Mouse (Mus musculus): ENCODE measurements around the gene Mccc1.

Mccc1 gene

GRCm38 (mm10) chr3:36000275-36001239 lies at the start of gene Mccc1:
Mccc1 (minus strand) TSS chr3:36000678.
- peak; percentile 98 for DNase-seq (ENCODE audit: low spot score in 2 of 2)

- DNase-seq (ENCODE audit: low spot score in 2 of 2) = no peak
Measured at GRCm38 (mm10) chr3:36049106-36049505, 48.6 kb upstream of the Mccc1 start.

- no peak for DNase-seq (ENCODE audit: low spot score in 2 of 2)
Measured at GRCm38 (mm10) chr3:36045086-36045485, 44.6 kb upstream of the Mccc1 start.

- no peak for DNase-seq (ENCODE audit: low spot score in 2 of 2)
Measured at GRCm38 (mm10) chr3:36044520-36044919, 44.0 kb upstream of the Mccc1 start.

- DNase-seq (ENCODE audit: low spot score in 2 of 2) = no peak
Measured at GRCm38 (mm10) chr3:36031740-36032510, 31.4 kb upstream of the Mccc1 start.

- no peak for DNase-seq (ENCODE audit: low spot score in 2 of 2)
Measured at GRCm38 (mm10) chr3:36029993-36030392, 29.5 kb upstream of the Mccc1 start.

- DNase-seq (ENCODE audit: low spot score in 2 of 2) = no peak
Measured at GRCm38 (mm10) chr3:36025732-36026131, 25.3 kb upstream of the Mccc1 start.

GRCm38 (mm10) chr3:36011239-36011638 lies 10.8 kb upstream of the Mccc1 start:
- no peak for DNase-seq (ENCODE audit: low spot score in 2 of 2)

- DNase-seq (ENCODE audit: low spot score in 2 of 2) = no peak
Measured at GRCm38 (mm10) chr3:36008411-36009154, 8.1 kb upstream of the Mccc1 start.

- DNase-seq (ENCODE audit: low spot score in 2 of 2) = no peak
Measured at GRCm38 (mm10) chr3:36004028-36004895, 3.8 kb upstream of the Mccc1 start.

GRCm38 (mm10) chr3:35994552-35995531 lies 5.6 kb downstream of the Mccc1 start:
- DNase-seq (ENCODE audit: low spot score in 2 of 2) = no peak

- DNase-seq (ENCODE audit: low spot score in 2 of 2) = no peak
Measured at GRCm38 (mm10) chr3:35990715-35991114, 9.8 kb downstream of the Mccc1 start.

GRCm38 (mm10) chr3:35988031-35988430 lies 12.4 kb downstream of the Mccc1 start:
- no peak for DNase-seq (ENCODE audit: low spot score in 2 of 2)

GRCm38 (mm10) chr3:35986266-35986665 lies 14.2 kb downstream of the Mccc1 start:
- no peak for DNase-seq (ENCODE audit: low spot score in 2 of 2)

- peak in 1 of 2 experiments; percentile 16 for DNase-seq (ENCODE audit: low spot score in 2 of 2)
Measured at GRCm38 (mm10) chr3:35973551-35973950, 26.9 kb downstream of the Mccc1 start.

GRCm38 (mm10) chr3:35972985-35973384 lies 27.5 kb downstream of the Mccc1 start:
- DNase-seq (ENCODE audit: low spot score in 2 of 2) = peak; percentile 33 to 40

GRCm38 (mm10) chr3:35971149-35971548 lies 29.3 kb downstream of the Mccc1 start:
- DNase-seq (ENCODE audit: low spot score in 2 of 2) = peak in 1 of 2 experiments; percentile 14

GRCm38 (mm10) chr3:35970441-35970840 lies 30.0 kb downstream of the Mccc1 start:
- DNase-seq (ENCODE audit: low spot score in 2 of 2) = no peak

- DNase-seq (ENCODE audit: low spot score in 2 of 2) = no peak
Measured at GRCm38 (mm10) chr3:35967366-35967921, 33.0 kb downstream of the Mccc1 start.

Measured in right cerebral cortex, adult 2 months (tissue).